Mouse (Mus musculus): ENCODE measurements around the gene Pdcd11. TPM values are rescaled to one million over a fixed set of nuclear protein-coding genes. Genes with fewer than 3 reads are reported as not detected.

Gene Pdcd11
- polyA plus RNA-seq, 2 experiments = 3.5 to 8.0 TPM

DNA sequence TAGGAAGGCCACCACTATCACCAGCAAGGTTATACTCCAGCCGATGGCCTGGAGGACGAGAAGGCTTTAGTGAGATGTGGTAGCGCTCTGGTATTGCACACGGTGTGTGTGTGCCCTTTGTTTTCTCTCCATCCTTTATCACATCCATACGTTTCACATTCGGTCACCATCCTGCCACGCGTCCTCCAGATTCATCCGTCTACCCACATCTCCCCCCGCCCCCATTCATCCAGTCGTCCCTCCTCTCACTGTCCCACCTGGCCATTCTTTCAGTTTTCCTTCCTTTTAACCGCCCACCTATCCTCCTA lies 61.4 kb downstream of the Pdcd11 start:
- Histone ChIP-seq H3K9ac (replicated peaks) (no peak overlapping the region), H3K27ac (no peak overlapping the region), H3K27me3 (ENCODE audit: control insufficient read depth, insufficient read depth, low read length) (no peaks in the 10 kb centered on the region; the same call in 1 of the 2 replicates), H3K4me1 (replicated peaks; ENCODE audit: control insufficient read depth in 2 of 2, insufficient read depth in 2 of 2, low read length in 1 of 2) (no peaks in the 10 kb centered on the region), H3K36me3 (replicated peaks; ENCODE audit: control insufficient read depth, insufficient read depth, low read depth) (no peaks in the 10 kb centered on the region), H3K4me2 (ENCODE audit: low read depth) (no peak overlapping the region), H3K4me3 (ENCODE audit: insufficient read depth in 1 of 2, low read depth in 2 of 2, low read length in 2 of 2) (no peak overlapping the region), H3K9me3 (ENCODE audit: control insufficient read depth, low read length) (no peaks in the 10 kb centered on the region)
- 60% methylated on average over 12 of the region's 12 CpGs for WGBS (ENCODE audit: insufficient replicate concordance)
- TF ChIP-seq CTCF (IDR thresholded peaks at IDR 0.05; ENCODE audit: low read depth) (no peak), EP300 (IDR thresholded peaks at IDR 0.05; ENCODE audit: low read depth) (no peak)
- no peak for DNase-seq (ENCODE audit: low read depth in 3 of 3, low spot score in 3 of 3)
- ATAC-seq (ENCODE audit: insufficient read depth) = no peak

DNA sequence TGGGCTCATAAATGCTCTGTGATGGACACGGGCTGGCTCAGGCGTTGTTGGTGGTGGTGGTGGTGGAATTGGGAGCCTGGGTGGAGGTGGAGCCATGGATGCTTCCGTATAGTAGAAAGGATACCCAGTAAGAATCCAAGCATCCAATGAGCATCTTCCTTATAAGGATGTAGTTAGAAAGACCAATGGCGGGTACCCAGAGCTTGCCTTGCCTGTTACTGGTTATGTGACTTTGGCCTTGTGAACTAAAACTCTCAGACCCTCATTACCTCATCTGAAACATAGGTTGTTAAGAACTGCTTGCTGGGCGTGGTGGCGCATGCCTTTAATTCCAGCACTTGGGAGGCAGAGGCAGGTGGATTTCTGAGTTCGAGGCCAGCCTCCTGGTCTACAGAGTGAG lies 63.2 kb downstream of the Pdcd11 start:
- no peak overlapping the region for H3K4me3 ChIP-seq (ENCODE audit: insufficient read depth in 1 of 2, low read depth in 2 of 2, low read length in 2 of 2)
- DNase-seq (ENCODE audit: low read depth in 3 of 3, low spot score in 3 of 3) = no peak
- no peak for ATAC-seq (ENCODE audit: insufficient read depth)
- H3K27me3 ChIP-seq (ENCODE audit: control insufficient read depth, insufficient read depth, low read length) = no peaks in the 10 kb centered on the region; the same call in 1 of the 2 replicates
- H3K36me3 ChIP-seq (replicated peaks; ENCODE audit: control insufficient read depth, insufficient read depth, low read depth) = no peaks in the 10 kb centered on the region
- TF ChIP-seq CTCF (IDR thresholded peaks at IDR 0.05; ENCODE audit: low read depth) (no peak), EP300 (IDR thresholded peaks at IDR 0.05; ENCODE audit: low read depth) (no peak)
- no peaks in the 10 kb centered on the region for H3K4me1 ChIP-seq (replicated peaks; ENCODE audit: control insufficient read depth in 2 of 2, insufficient read depth in 2 of 2, low read length in 1 of 2)
- no peak overlapping the region for H3K27ac ChIP-seq
- WGBS (ENCODE audit: insufficient replicate concordance) = 63% methylated on average over 7 of the region's 7 CpGs
- H3K9me3 ChIP-seq (ENCODE audit: control insufficient read depth, low read length) = no peaks in the 10 kb centered on the region
- no peak overlapping the region for H3K9ac ChIP-seq (replicated peaks)
- H3K4me2 ChIP-seq (ENCODE audit: low read depth) = no peak overlapping the region

GRCm38 (mm10) chr19:47157664-47158063 lies 67.1 kb downstream of the Pdcd11 start, which contains the start of gene Calhm3:
Gene Calhm3 (minus strand): TSS chr19:47157764.
- Histone ChIP-seq H3K4me3 (ENCODE audit: insufficient read depth in 1 of 2, low read depth in 2 of 2, low read length in 2 of 2) (no peak within 1 kb of the TSS), H3K36me3 (replicated peaks; ENCODE audit: control insufficient read depth, insufficient read depth, low read depth) (no peaks in the 10 kb centered on the region), H3K27me3 (ENCODE audit: control insufficient read depth, insufficient read depth, low read length) (no peaks in the 10 kb centered on the region), H3K9ac (replicated peaks) (no peak within 1 kb of the TSS), H3K4me1 (replicated peaks; ENCODE audit: control insufficient read depth in 2 of 2, insufficient read depth in 2 of 2, low read length in 1 of 2) (no peaks in the 10 kb centered on the region), H3K27ac (no peak within 1 kb of the TSS), H3K4me2 (ENCODE audit: low read depth) (no peak within 1 kb of the TSS), H3K9me3 (ENCODE audit: control insufficient read depth, low read length) (no peaks in the 10 kb centered on the region)
- no peak for TF ChIP-seq EP300 (IDR thresholded peaks at IDR 0.05; ENCODE audit: low read depth)
- TF ChIP-seq CTCF (IDR thresholded peaks at IDR 0.05; ENCODE audit: low read depth) = no peak
- WGBS (ENCODE audit: insufficient replicate concordance) = 65% methylated on average over 11 of the region's 11 CpGs
- DNase-seq (ENCODE audit: low read depth in 3 of 3, low spot score in 3 of 3) (no peak), ATAC-seq (ENCODE audit: insufficient read depth) (no peak)

- H3K4me2 ChIP-seq (ENCODE audit: low read depth) = no peak overlapping the region
- WGBS (ENCODE audit: insufficient replicate concordance) = 54% methylated on average over 4 of the region's 4 CpGs
- no peak overlapping the region for H3K9ac ChIP-seq (replicated peaks)
- H3K4me3 ChIP-seq (ENCODE audit: insufficient read depth in 1 of 2, low read depth in 2 of 2, low read length in 2 of 2) = no peak overlapping the region
- TF ChIP-seq CTCF (IDR thresholded peaks at IDR 0.05; ENCODE audit: low read depth) (no peak), EP300 (IDR thresholded peaks at IDR 0.05; ENCODE audit: low read depth) (no peak)
- H3K27me3 ChIP-seq (ENCODE audit: control insufficient read depth, insufficient read depth, low read length) = no peaks in the 10 kb centered on the region
- no peaks in the 10 kb centered on the region for H3K9me3 ChIP-seq (ENCODE audit: control insufficient read depth, low read length)
- no peaks in the 10 kb centered on the region for H3K4me1 ChIP-seq (replicated peaks; ENCODE audit: control insufficient read depth in 2 of 2, insufficient read depth in 2 of 2, low read length in 1 of 2)
- no peak overlapping the region for H3K27ac ChIP-seq
- H3K36me3 ChIP-seq (replicated peaks; ENCODE audit: control insufficient read depth, insufficient read depth, low read depth) = no peaks in the 10 kb centered on the region
- ATAC-seq (ENCODE audit: insufficient read depth) (no peak), DNase-seq (ENCODE audit: low read depth in 3 of 3, low spot score in 3 of 3) (no peak)
Measured at GRCm38 (mm10) chr19:47161669-47162068, 71.1 kb downstream of the Pdcd11 start.

DNA sequence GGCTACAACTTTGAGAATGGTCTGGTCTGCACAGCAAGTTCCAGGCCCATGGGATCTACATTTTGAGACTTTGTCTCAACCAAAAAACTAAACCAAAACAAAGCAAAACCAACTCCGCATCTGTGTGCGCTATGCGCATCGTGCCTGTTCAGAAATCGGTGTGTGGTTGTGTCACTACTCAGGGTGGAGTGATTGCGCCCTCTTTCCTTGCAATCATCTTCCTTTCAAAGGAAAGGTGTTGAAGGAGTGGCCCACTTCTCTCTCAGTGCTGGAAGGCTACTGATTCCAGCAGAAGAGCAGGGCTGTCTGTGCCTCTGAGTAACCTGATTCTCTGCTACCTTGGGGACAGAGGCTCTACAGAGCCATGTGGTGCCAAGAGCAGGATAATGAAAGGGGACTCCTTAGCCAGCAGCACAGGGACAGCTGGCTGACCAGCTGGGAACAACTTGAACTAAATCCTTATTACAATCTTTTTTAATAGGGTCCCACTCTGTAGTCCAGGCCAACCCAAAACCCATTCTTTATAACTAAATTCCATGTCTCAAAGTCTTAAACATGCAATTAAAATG lies 72.7 kb downstream of the Pdcd11 start:
- H3K27ac ChIP-seq = no peak overlapping the region
- no peak overlapping the region for H3K4me2 ChIP-seq (ENCODE audit: low read depth)
- no peaks in the 10 kb centered on the region for H3K9me3 ChIP-seq (ENCODE audit: control insufficient read depth, low read length)
- H3K4me1 ChIP-seq (replicated peaks; ENCODE audit: control insufficient read depth in 2 of 2, insufficient read depth in 2 of 2, low read length in 1 of 2) = no peaks in the 10 kb centered on the region; a peak in 1 of 4 replicates
- no peak for ATAC-seq (ENCODE audit: insufficient read depth)
- no peak overlapping the region for H3K4me3 ChIP-seq (ENCODE audit: insufficient read depth in 1 of 2, low read depth in 2 of 2, low read length in 2 of 2)
- no peaks in the 10 kb centered on the region for H3K27me3 ChIP-seq (ENCODE audit: control insufficient read depth, insufficient read depth, low read length)
- 78% methylated on average over 6 of the region's 6 CpGs for WGBS (ENCODE audit: insufficient replicate concordance)
- no peak overlapping the region for H3K9ac ChIP-seq (replicated peaks)
- no peak for TF ChIP-seq EP300 (IDR thresholded peaks at IDR 0.05; ENCODE audit: low read depth)
- no peak for TF ChIP-seq CTCF (IDR thresholded peaks at IDR 0.05; ENCODE audit: low read depth)
- H3K36me3 ChIP-seq (replicated peaks; ENCODE audit: control insufficient read depth, insufficient read depth, low read depth) = no peaks in the 10 kb centered on the region
- DNase-seq (ENCODE audit: low read depth in 3 of 3, low spot score in 3 of 3) = no peak
